Mouse (Mus musculus): ENCODE data around the gene Gm47969. TPM values are rescaled to one million over a fixed set of nuclear protein-coding genes. Genes with fewer than 3 reads are reported as not detected.
"Not testable (repeated sequence)": the region's sequence is repeated elsewhere in the genome, so short reads cannot be mapped to it uniquely, and the experiment has no call there.

The Gm47969 gene
- not detected in 2 replicates for polyA plus RNA-seq (2014; fragmentation: Nextera tagmentation; extraction: Ambion mirVana)

GRCm38 (mm10) chr1:83044882-83045427, at the start of gene Gm47969:
Gm47969 (plus strand) TSS chr1:83044932.
- Histone ChIP-seq H3K4me3 (ENCODE audit: low read depth, low read length) (no peak within 1 kb of the TSS), H3K27me3 (ENCODE audit: control insufficient read depth, insufficient read depth, low read length) (no peaks in the 10 kb centered on the region), H3K36me3 (ENCODE audit: control insufficient read depth, insufficient read depth, low read length) (no peaks in the 10 kb centered on the region), H3K4me1 (replicated peaks; ENCODE audit: control insufficient read depth, insufficient read depth, low read length) (no peaks in the 10 kb centered on the region), H3K27ac (ENCODE audit: low read depth, low read length) (no peak within 1 kb of the TSS), H3K4me2 (replicated peaks; ENCODE audit: low read depth, low read length) (no peak within 1 kb of the TSS), H3K9me3 (ENCODE audit: control insufficient read depth, low read length) (no peaks in the 10 kb centered on the region), H3K9ac (ENCODE audit: low read depth, low read length) (no peak within 1 kb of the TSS)
- 90% methylated on average over 5 of the region's 5 CpGs for WGBS
- ATAC-seq (ENCODE audit: low FRiP score) (no peak), DNase-seq (ENCODE audit: low spot score) (no peak)

- H3K4me1 ChIP-seq (replicated peaks; ENCODE audit: control insufficient read depth, insufficient read depth, low read length); H3K9ac ChIP-seq (ENCODE audit: low read depth, low read length); DNase-seq (ENCODE audit: low spot score); H3K27ac ChIP-seq (ENCODE audit: low read depth, low read length); H3K36me3 ChIP-seq (ENCODE audit: control insufficient read depth, insufficient read depth, low read length); H3K4me2 ChIP-seq (replicated peaks; ENCODE audit: low read depth, low read length); H3K9me3 ChIP-seq (ENCODE audit: control insufficient read depth, low read length); ATAC-seq (ENCODE audit: low FRiP score); H3K27me3 ChIP-seq (ENCODE audit: control insufficient read depth, insufficient read depth, low read length); H3K4me3 ChIP-seq (ENCODE audit: low read depth, low read length): not testable (repeated sequence)
- 91% methylated on average over 6 of the region's 9 CpGs for WGBS
These were observed 44.4 kb upstream of the Gm47969 start, which contains the start of gene Gm47959 for GRCm38 (mm10) chr1:83000306-83000705. Gm47959 (plus strand) TSS chr1:83000548.

- Histone ChIP-seq H3K9ac (ENCODE audit: low read depth, low read length) (no peak overlapping the region), H3K36me3 (ENCODE audit: control insufficient read depth, insufficient read depth, low read length) (no peaks in the 10 kb centered on the region), H3K4me1 (replicated peaks; ENCODE audit: control insufficient read depth, insufficient read depth, low read length) (no peaks in the 10 kb centered on the region), H3K27me3 (ENCODE audit: control insufficient read depth, insufficient read depth, low read length) (no peaks in the 10 kb centered on the region), H3K27ac (ENCODE audit: low read depth, low read length) (no peak overlapping the region), H3K4me2 (replicated peaks; ENCODE audit: low read depth, low read length) (no peak overlapping the region), H3K9me3 (ENCODE audit: control insufficient read depth, low read length) (no peaks in the 10 kb centered on the region), H3K4me3 (ENCODE audit: low read depth, low read length) (no peak overlapping the region)
- no peak for ATAC-seq (ENCODE audit: low FRiP score)
- 90% methylated on average over 8 of the region's 8 CpGs for WGBS
- DNase-seq (ENCODE audit: low spot score), result no peak
These were observed 38.2 kb upstream of the Gm47969 start for GRCm38 (mm10) chr1:83006218-83007179.

- no peak for ATAC-seq (ENCODE audit: low FRiP score)
- 75% methylated on average over 6 of the region's 6 CpGs for whole genome bisulfite sequencing
These were observed 37.3 kb upstream of the Gm47969 start for GRCm38 (mm10) chr1:83007471-83007870.

GRCm38 (mm10) chr1:83014477-83014876, 30.3 kb upstream of the Gm47969 start:
- DNase-seq (ENCODE audit: low spot score) (no peak), ATAC-seq (ENCODE audit: low FRiP score) (no peak)
- Histone ChIP-seq H3K4me1 (replicated peaks; ENCODE audit: control insufficient read depth, insufficient read depth, low read length) (no peaks in the 10 kb centered on the region), H3K36me3 (ENCODE audit: control insufficient read depth, insufficient read depth, low read length) (no peaks in the 10 kb centered on the region), H3K4me2 (replicated peaks; ENCODE audit: low read depth, low read length) (no peak overlapping the region), H3K27ac (ENCODE audit: low read depth, low read length) (no peak overlapping the region), H3K9me3 (ENCODE audit: control insufficient read depth, low read length) (no peaks in the 10 kb centered on the region), H3K4me3 (ENCODE audit: low read depth, low read length) (no peak overlapping the region), H3K9ac (ENCODE audit: low read depth, low read length) (no peak overlapping the region), H3K27me3 (ENCODE audit: control insufficient read depth, insufficient read depth, low read length) (no peaks in the 10 kb centered on the region)
- 93% methylated on average over 3 of the region's 3 CpGs for WGBS

More at GRCm38 (mm10) chr1:83007471-83007870, 37.3 kb upstream of the Gm47969 start:
- no peak overlapping the region for H3K9ac ChIP-seq (ENCODE audit: low read depth, low read length)
- no peaks in the 10 kb centered on the region for H3K27me3 ChIP-seq (ENCODE audit: control insufficient read depth, insufficient read depth, low read length)
- H3K4me1 ChIP-seq (replicated peaks; ENCODE audit: control insufficient read depth, insufficient read depth, low read length), result no peaks in the 10 kb centered on the region
- DNase-seq (ENCODE audit: low spot score), result no peak
- H3K4me3 ChIP-seq (ENCODE audit: low read depth, low read length), result no peak overlapping the region
- no peak overlapping the region for H3K27ac ChIP-seq (ENCODE audit: low read depth, low read length)
- H3K4me2 ChIP-seq (replicated peaks; ENCODE audit: low read depth, low read length), result no peak overlapping the region
- no peaks in the 10 kb centered on the region for H3K9me3 ChIP-seq (ENCODE audit: control insufficient read depth, low read length)
- no peaks in the 10 kb centered on the region for H3K36me3 ChIP-seq (ENCODE audit: control insufficient read depth, insufficient read depth, low read length)

- no peak for ATAC-seq (ENCODE audit: low FRiP score)
These were observed 29.3 kb upstream of the Gm47969 start for GRCm38 (mm10) chr1:83015329-83015879.

GRCm38 (mm10) chr1:83016556-83016955, 28.2 kb upstream of the Gm47969 start:
- Histone ChIP-seq H3K27me3 (ENCODE audit: control insufficient read depth, insufficient read depth, low read length) (no peaks in the 10 kb centered on the region), H3K4me3 (ENCODE audit: low read depth, low read length) (no peak overlapping the region), H3K4me1 (replicated peaks; ENCODE audit: control insufficient read depth, insufficient read depth, low read length) (no peaks in the 10 kb centered on the region), H3K36me3 (ENCODE audit: control insufficient read depth, insufficient read depth, low read length) (no peaks in the 10 kb centered on the region), H3K9ac (ENCODE audit: low read depth, low read length) (no peak overlapping the region), H3K27ac (ENCODE audit: low read depth, low read length) (no peak overlapping the region), H3K4me2 (replicated peaks; ENCODE audit: low read depth, low read length) (no peak overlapping the region), H3K9me3 (ENCODE audit: control insufficient read depth, low read length) (no peaks in the 10 kb centered on the region)
- ATAC-seq (ENCODE audit: low FRiP score) (no peak), DNase-seq (ENCODE audit: low spot score) (no peak)
- WGBS, result 72% methylated on average over 1 of the region's 1 CpGs

More at GRCm38 (mm10) chr1:83015329-83015879, 29.3 kb upstream of the Gm47969 start:
- Histone ChIP-seq H3K4me2 (replicated peaks; ENCODE audit: low read depth, low read length) (no peak overlapping the region), H3K27me3 (ENCODE audit: control insufficient read depth, insufficient read depth, low read length) (no peaks in the 10 kb centered on the region), H3K36me3 (ENCODE audit: control insufficient read depth, insufficient read depth, low read length) (no peaks in the 10 kb centered on the region), H3K4me1 (replicated peaks; ENCODE audit: control insufficient read depth, insufficient read depth, low read length) (no peaks in the 10 kb centered on the region), H3K27ac (ENCODE audit: low read depth, low read length) (no peak overlapping the region), H3K9me3 (ENCODE audit: control insufficient read depth, low read length) (no peaks in the 10 kb centered on the region), H3K4me3 (ENCODE audit: low read depth, low read length) (no peak overlapping the region), H3K9ac (ENCODE audit: low read depth, low read length) (no peak overlapping the region)
- no peak for DNase-seq (ENCODE audit: low spot score)
- 78% methylated on average over 10 of the region's 10 CpGs for WGBS

- Histone ChIP-seq H3K27me3 (ENCODE audit: control insufficient read depth, insufficient read depth, low read length) (no peaks in the 10 kb centered on the region), H3K4me1 (replicated peaks; ENCODE audit: control insufficient read depth, insufficient read depth, low read length) (no peaks in the 10 kb centered on the region), H3K9me3 (ENCODE audit: control insufficient read depth, low read length) (no peaks in the 10 kb centered on the region), H3K9ac (ENCODE audit: low read depth, low read length) (no peak overlapping the region), H3K27ac (ENCODE audit: low read depth, low read length) (no peak overlapping the region), H3K4me3 (ENCODE audit: low read depth, low read length) (no peak overlapping the region), H3K36me3 (ENCODE audit: control insufficient read depth, insufficient read depth, low read length) (no peaks in the 10 kb centered on the region), H3K4me2 (replicated peaks; ENCODE audit: low read depth, low read length) (no peak overlapping the region)
- WGBS, result 64% methylated on average over 1 of the region's 1 CpGs
- DNase-seq (ENCODE audit: low spot score) (no peak), ATAC-seq (ENCODE audit: low FRiP score) (no peak)
These were observed 12.8 kb upstream of the Gm47969 start for GRCm38 (mm10) chr1:83031950-83032349.

Measured in hindbrain, embryonic 11.5 days (tissue).